Mouse (Mus musculus): Measurements from ENCODE around the gene Cmklr1. TPM values are rescaled to one million over a fixed set of nuclear protein-coding genes. Genes with fewer than 3 reads are reported as not detected.

Cmklr1 gene
- polyA plus RNA-seq, 1 experiment = 2.2 TPM

DNA sequence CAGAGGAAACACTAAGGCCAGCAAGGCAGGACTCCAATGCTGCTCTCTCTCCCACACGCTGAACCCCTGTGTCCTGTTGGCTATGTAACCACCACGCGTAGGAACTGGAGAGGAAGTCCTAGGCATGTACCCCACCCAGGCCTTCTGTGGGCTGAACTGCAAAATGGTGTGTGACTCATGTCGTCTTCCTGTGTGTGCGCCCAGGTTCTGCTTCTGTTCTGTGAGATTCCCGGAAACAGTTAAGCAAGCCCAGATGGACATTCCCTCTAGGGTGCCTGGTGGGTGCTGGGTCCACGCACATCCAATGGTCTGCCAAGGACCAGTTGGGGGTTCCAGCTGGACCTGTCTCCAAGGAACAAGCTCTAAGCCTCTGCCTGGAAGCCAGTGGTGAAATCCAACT lies 22.2 kb upstream of the Cmklr1 start:
- TF ChIP-seq CTCF (IDR thresholded peaks at IDR 0.05; ENCODE audit: borderline replicate concordance, insufficient read depth, low read depth, low read length) (no peak), POLR2A (IDR thresholded peaks at IDR 0.05; ENCODE audit: borderline replicate concordance, insufficient read depth, low read length) (no peak)
- 33% methylated on average over 7 of the region's 7 CpGs for WGBS
- Histone ChIP-seq H3K4me3 (replicated peaks; ENCODE audit: insufficient read depth, low read depth, low read length) (no peak overlapping the region), H3K27ac (ENCODE audit: insufficient read depth, low read length) (peak overlapping the region; percentile 51), H3K27me3 (ENCODE audit: control insufficient read depth, insufficient read depth, low read length) (no peaks in the 10 kb centered on the region), H3K4me1 (ENCODE audit: control insufficient read depth, insufficient read depth, low read length) (peaks cover 22% of the 10 kb centered on the region)
- DNase-seq = peak in 1 of 2 experiments; percentile 42

DNA sequence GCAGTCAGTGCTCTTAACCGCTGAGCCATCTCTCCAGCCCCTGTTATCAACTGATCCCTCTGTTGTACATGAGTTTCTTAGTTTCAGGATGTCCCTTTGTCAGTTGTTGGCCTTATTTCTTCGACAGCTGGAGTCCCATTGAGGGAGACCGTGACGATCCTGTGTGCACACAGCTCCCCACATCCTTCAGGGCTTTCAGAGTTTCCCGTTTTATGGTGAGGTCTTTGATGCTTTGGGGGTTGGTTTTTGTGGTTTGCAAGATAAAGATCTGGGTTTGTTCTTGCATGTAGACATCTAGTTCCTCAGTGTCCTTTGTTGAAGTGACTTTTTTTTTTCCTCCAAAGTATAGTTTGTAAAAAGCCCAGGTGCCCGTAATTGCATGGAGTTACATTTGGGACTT lies 20.4 kb upstream of the Cmklr1 start:
- 81% methylated on average over 6 of the region's 6 CpGs for WGBS
- no peak overlapping the region for H3K4me3 ChIP-seq (replicated peaks; ENCODE audit: insufficient read depth, low read depth, low read length)

DNA sequence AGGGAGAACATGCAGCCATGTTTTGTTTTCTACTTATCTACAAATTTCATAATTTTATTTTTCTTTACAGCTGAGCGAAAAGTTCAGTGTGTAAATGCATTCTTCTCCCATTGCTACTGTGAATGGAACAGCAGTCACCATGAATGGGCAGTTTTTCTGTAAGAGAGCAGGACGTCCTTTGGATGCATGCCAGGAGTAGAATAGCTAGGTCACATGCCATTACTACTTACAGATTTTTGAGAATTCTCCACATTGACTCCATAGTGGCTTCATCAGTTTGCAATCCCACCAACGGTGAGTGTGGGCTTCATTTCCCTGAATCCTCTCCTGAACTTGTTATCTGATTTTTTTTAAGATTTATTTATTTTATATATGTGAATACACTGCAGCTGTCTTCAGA lies 19.9 kb upstream of the Cmklr1 start:
- DNase-seq = no peak
- H3K27ac ChIP-seq (ENCODE audit: insufficient read depth, low read length) = no peak overlapping the region
- H3K27me3 ChIP-seq (ENCODE audit: control insufficient read depth, insufficient read depth, low read length) = no peaks in the 10 kb centered on the region
- TF ChIP-seq POLR2A (IDR thresholded peaks at IDR 0.05; ENCODE audit: borderline replicate concordance, insufficient read depth, low read length) (no peak), CTCF (IDR thresholded peaks at IDR 0.05; ENCODE audit: borderline replicate concordance, insufficient read depth, low read depth, low read length) (no peak)
- H3K4me3 ChIP-seq (replicated peaks; ENCODE audit: insufficient read depth, low read depth, low read length) = no peak overlapping the region
- WGBS = 64% methylated on average over 3 of the region's 3 CpGs
- peaks cover 13% of the 10 kb centered on the region for H3K4me1 ChIP-seq (ENCODE audit: control insufficient read depth, insufficient read depth, low read length)

More for the DNA sequence above, 20.4 kb upstream of the Cmklr1 start:
- no peak for TF ChIP-seq POLR2A (IDR thresholded peaks at IDR 0.05; ENCODE audit: borderline replicate concordance, insufficient read depth, low read length)
- no peak for TF ChIP-seq CTCF (IDR thresholded peaks at IDR 0.05; ENCODE audit: borderline replicate concordance, insufficient read depth, low read depth, low read length)
- H3K27ac ChIP-seq (ENCODE audit: insufficient read depth, low read length) = no peak overlapping the region
- peaks cover 13% of the 10 kb centered on the region for H3K4me1 ChIP-seq (ENCODE audit: control insufficient read depth, insufficient read depth, low read length)
- no peaks in the 10 kb centered on the region for H3K27me3 ChIP-seq (ENCODE audit: control insufficient read depth, insufficient read depth, low read length)
- no peak for DNase-seq

DNA sequence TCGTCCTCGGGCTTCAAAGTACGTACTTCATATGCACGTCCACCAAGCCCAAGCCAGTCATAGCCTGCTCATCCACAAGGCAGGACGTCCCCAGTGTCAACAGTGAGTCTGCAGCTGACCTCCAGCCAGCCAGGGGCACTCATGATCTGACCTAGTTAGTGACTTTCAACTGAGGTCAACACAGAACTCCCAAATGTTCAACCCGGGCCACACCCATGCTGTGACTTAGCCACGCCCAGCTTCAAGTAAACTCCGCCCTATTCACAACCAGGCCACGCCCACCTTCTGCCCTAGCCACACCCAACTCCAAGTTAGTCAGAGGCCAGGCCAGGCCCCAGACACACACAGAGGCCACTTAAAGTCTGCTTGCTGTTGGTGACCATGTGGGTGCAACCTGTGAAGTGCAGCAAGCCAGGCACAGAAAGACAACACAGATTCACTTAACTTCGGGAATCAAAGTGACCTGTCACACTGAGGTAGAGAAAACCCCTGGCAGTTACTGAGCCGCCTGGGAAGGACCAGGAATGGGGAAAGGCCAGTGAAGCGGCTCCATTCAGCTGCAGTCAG lies 14.5 kb upstream of the Cmklr1 start:
- no peaks in the 10 kb centered on the region for H3K27me3 ChIP-seq (ENCODE audit: control insufficient read depth, insufficient read depth, low read length)
- no peak for TF ChIP-seq CTCF (IDR thresholded peaks at IDR 0.05; ENCODE audit: borderline replicate concordance, insufficient read depth, low read depth, low read length)
- no peak for TF ChIP-seq POLR2A (IDR thresholded peaks at IDR 0.05; ENCODE audit: borderline replicate concordance, insufficient read depth, low read length)
- no peak for DNase-seq
- no peak overlapping the region for H3K4me3 ChIP-seq (replicated peaks; ENCODE audit: insufficient read depth, low read depth, low read length)
- peaks cover 5% of the 10 kb centered on the region for H3K4me1 ChIP-seq (ENCODE audit: control insufficient read depth, insufficient read depth, low read length)
- no peak overlapping the region for H3K27ac ChIP-seq (ENCODE audit: insufficient read depth, low read length)
- WGBS = 82% methylated on average over 12 of the region's 12 CpGs

DNA sequence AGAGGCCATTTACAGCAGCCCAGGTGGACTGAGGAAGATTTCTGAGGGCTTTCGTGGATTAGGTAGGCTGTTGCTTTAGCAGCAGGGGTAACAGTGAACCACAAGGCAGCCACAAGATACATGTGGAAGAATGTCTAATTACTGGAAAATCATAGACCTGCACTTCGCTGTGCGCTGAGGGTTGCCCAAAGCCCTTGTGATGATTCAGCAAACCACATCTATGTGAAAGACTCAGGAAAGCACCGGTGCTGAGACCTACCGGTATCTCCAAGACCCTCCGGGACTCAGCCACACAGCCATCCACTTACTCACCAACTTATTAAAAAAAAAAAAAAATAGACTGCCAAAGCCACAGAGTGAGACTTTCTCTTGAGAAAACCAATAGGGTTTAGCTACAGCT lies 13.9 kb upstream of the Cmklr1 start:
- TF ChIP-seq CTCF (IDR thresholded peaks at IDR 0.05; ENCODE audit: borderline replicate concordance, insufficient read depth, low read depth, low read length) (no peak), POLR2A (IDR thresholded peaks at IDR 0.05; ENCODE audit: borderline replicate concordance, insufficient read depth, low read length) (no peak)
- no peaks in the 10 kb centered on the region for H3K27me3 ChIP-seq (ENCODE audit: control insufficient read depth, insufficient read depth, low read length)
- no peak for DNase-seq
- H3K27ac ChIP-seq (ENCODE audit: insufficient read depth, low read length) = no peak overlapping the region
- no peak overlapping the region for H3K4me3 ChIP-seq (replicated peaks; ENCODE audit: insufficient read depth, low read depth, low read length)
- peaks cover 5% of the 10 kb centered on the region for H3K4me1 ChIP-seq (ENCODE audit: control insufficient read depth, insufficient read depth, low read length)
- WGBS = 94% methylated on average over 6 of the region's 6 CpGs

DNA sequence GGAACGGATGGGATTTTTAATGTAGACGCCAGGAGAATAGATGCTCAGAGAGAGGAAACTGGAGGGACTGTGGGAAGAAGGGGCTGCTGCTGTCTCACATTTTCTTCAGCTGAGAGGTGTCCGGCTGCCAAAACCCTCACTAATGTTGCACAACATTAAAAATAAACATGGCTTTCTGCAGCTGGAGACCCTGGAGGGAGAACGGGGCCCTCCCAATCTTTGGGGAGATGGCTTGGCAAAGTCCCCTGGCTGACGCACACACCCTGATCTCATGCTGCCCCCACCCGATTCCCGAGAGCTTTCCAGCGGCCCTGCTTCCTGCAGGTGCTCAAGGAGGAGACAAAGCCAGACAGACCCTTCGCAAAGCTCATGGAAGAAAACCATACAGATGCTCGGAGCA lies 10.6 kb upstream of the Cmklr1 start:
- Histone ChIP-seq H3K4me3 (replicated peaks; ENCODE audit: insufficient read depth, low read depth, low read length) (no peak overlapping the region), H3K27ac (ENCODE audit: insufficient read depth, low read length) (no peak overlapping the region), H3K4me1 (ENCODE audit: control insufficient read depth, insufficient read depth, low read length) (peaks cover 5% of the 10 kb centered on the region), H3K27me3 (ENCODE audit: control insufficient read depth, insufficient read depth, low read length) (no peaks in the 10 kb centered on the region)
- no peak for DNase-seq
- no peak for TF ChIP-seq POLR2A (IDR thresholded peaks at IDR 0.05; ENCODE audit: borderline replicate concordance, insufficient read depth, low read length)
- TF ChIP-seq CTCF (IDR thresholded peaks at IDR 0.05; ENCODE audit: borderline replicate concordance, insufficient read depth, low read depth, low read length) = no peak
- 74% methylated on average over 10 of the region's 10 CpGs for WGBS

DNA sequence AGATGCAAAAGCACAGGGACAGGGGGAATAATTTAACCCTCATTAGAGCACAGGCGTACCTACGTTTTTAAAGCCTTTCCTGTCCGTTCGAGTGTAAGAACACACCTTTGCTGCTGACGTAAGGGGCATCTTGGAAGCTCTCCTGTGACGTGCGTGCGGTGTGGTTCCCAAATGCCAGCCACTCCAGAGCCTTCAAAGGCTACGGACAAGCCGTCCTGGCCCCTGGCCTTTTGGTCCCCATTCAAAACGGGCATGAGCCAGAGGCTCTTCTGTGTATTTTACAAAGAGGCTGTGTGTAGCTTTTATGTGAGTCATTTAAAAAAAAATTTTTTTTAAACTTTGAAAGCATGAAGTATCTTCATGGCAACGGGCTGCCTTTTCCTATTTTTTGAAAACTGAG lies 4.6 kb upstream of the Cmklr1 start:
- TF ChIP-seq POLR2A (IDR thresholded peaks at IDR 0.05; ENCODE audit: borderline replicate concordance, insufficient read depth, low read length) (no peak), CTCF (IDR thresholded peaks at IDR 0.05; ENCODE audit: borderline replicate concordance, insufficient read depth, low read depth, low read length) (no peak)
- peak; percentile 49 to 65 for DNase-seq
- Histone ChIP-seq H3K27me3 (ENCODE audit: control insufficient read depth, insufficient read depth, low read length) (no peaks in the 10 kb centered on the region), H3K4me1 (ENCODE audit: control insufficient read depth, insufficient read depth, low read length) (peaks cover 9% of the 10 kb centered on the region), H3K4me3 (replicated peaks; ENCODE audit: insufficient read depth, low read depth, low read length) (no peak overlapping the region), H3K27ac (ENCODE audit: insufficient read depth, low read length) (no peak overlapping the region)
- 49% methylated on average over 12 of the region's 12 CpGs for WGBS

DNA sequence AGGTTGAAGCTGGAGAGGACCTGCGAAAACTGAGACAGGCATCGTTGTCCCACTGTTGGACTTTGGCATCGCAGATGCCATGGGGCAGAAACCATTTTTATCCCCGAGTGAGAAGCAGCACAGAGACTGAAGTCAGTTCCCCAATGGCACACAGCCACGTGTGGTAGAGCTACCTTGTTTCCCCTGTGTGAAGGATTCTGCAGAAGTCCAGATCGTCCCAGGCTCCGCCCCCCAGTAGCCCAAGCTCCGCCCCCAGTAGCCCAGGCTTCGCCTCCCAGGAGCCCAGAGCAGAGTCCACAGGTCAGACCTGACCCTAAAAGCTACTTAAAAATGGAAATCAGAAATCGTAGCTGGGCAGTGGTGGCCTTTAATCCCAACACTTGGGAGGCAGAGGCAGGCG lies 4.0 kb upstream of the Cmklr1 start:
- Histone ChIP-seq H3K27ac (ENCODE audit: insufficient read depth, low read length) (no peak overlapping the region), H3K27me3 (ENCODE audit: control insufficient read depth, insufficient read depth, low read length) (no peaks in the 10 kb centered on the region), H3K4me1 (ENCODE audit: control insufficient read depth, insufficient read depth, low read length) (peaks cover 9% of the 10 kb centered on the region), H3K4me3 (replicated peaks; ENCODE audit: insufficient read depth, low read depth, low read length) (no peak overlapping the region)
- TF ChIP-seq CTCF (IDR thresholded peaks at IDR 0.05; ENCODE audit: borderline replicate concordance, insufficient read depth, low read depth, low read length) = no peak
- no peak for DNase-seq
- 86% methylated on average over 11 of the region's 11 CpGs for WGBS
